Mouse (Mus musculus) kidney, postnatal 4 days (tissue): Measurements from ENCODE around the gene Naaa.
A peak's percentile ranks its signal among the peaks of the same experiment; 100 is the strongest.

Experiments used
- DNase-seq, 2 experiments: peaks; one replicate each; pipeline ENCODE4 v3.0.0; 2021; ENCODE audit warnings: mixed read lengths in 2 of 2

The Naaa gene

DNA sequence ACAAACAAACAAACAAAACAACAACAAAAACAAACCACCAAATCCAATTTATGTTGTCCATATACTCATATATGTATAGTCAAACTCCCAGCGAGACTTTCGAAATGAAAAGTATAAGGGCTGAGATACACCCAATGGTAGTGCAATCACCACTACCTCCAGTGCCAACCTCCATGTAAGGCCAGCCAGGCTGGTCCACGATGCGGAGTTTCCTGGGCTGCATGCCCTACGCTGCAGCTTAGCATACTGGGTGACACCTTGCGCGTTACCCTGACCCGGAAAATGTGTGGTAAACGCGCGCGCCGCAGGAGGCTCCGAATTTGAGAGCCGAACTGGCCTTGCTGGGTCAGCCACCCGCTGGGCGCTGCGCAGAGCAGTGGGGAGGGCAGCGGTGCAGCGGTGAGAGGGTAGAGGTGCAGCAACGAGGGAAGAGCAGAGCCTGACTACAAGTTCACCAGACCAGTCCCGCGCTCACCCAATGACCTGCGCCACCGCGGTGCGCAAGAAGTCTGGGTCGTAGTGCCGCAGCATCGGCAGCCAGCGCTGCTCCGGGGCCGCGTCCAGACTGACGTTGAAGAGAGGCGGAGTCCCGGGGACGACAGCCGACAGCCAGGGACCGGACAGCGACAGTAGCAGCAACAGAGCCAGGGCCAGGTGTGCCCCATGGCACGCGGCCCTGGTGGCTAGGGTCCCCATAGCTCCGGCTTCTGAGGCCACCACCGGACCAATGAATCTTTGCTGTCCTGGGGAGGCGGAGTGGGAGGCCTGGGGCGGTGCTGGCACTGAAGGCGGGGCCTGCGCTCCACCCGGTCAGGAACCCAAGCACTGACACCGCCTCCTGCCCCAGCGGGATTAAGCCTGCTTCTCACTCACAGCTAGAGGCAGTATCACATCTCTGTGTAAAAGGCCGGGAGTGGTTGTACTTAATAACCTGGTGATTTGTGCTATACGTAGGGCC lies at the start of gene Naaa:
TSS of gene Naaa (minus strand) at position 734 of the 958 bp plus-strand sequence.
- peak; percentile 86 to 91 for DNase-seq

DNA sequence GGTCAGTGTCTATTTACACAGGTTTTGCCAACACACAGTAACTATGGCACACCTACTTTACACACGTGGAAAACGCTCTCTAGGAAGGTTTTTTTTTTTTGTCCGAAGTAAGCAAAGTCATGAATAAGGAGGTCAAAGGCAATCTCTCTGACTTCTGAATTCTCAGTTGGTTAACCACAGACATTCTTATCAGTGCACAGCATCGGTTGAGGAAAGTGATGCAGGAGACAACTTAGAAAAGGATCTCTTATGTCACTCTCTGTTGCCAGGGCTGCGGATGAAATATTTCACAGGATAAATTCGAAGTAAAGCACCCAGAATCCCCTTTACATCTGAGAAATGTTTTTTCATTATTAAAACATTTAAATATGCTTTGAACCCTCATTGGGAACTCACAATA lies 49.4 kb upstream of the Naaa start:
- no peak for DNase-seq

DNA sequence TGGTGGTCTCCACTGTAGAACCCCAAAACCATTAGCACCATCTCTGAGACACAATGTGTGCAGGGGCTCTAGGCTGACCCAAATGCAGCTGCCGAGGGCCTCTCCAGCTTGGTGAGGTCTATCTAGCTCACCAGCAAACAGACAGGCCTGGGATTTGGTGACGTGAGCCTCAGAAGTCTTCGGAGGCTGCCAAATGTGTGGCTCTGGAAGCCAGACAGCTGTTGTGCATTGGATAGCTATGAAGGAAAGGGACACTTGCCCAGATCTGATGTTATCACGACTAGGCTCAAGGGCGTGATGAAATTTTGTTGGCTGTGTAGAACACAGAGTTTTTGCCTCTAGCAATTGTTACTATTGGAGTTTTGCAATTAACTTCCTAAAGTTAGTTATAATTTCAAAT lies 45.3 kb upstream of the Naaa start:
- DNase-seq: peak; percentile 63 to 71

- DNase-seq: no peak
These were observed 44.6 kb upstream of the Naaa start for GRCm38 (mm10) chr5:92322612-92323011.

DNA sequence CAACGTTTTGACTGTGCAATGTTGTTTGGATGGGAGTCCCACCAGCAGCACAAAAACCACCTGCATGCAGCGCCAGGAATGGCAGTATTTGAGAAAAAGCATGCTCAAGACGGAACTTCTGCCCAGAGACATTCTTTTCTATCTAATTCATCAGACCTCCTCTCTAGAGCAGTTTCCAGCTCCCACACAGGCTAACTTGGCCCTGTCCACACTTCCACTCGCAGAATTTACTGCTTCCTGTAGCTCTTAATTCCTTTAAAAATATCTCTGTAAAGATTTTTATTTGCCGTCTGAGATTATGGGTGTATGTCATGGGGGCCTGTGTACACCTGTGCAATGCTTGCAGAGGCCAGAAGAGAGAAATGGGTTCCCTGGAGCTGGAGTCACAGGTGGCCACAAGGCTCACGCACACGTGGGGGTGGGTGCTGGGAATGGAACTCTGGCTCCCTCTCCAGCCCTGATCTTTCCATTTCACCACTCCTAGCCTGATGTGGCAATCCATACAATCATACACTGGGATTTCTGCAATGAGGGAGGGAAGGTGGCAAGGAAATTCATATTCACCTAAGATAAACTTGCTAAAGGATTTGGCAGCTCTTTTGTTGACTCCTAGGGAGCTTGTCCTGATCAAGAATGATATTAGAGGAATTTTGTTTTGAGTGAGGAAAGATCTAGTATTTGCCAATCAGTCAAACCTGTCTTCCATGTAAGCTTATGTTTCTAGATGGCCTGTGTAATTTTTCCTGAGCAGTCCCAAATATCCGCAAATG lies 43.8 kb upstream of the Naaa start:
- peak; percentile 42 to 54 for DNase-seq

- peak in 1 of 2 experiments; percentile 16 for DNase-seq
These were observed 40.6 kb upstream of the Naaa start for GRCm38 (mm10) chr5:92318596-92318995.

DNA sequence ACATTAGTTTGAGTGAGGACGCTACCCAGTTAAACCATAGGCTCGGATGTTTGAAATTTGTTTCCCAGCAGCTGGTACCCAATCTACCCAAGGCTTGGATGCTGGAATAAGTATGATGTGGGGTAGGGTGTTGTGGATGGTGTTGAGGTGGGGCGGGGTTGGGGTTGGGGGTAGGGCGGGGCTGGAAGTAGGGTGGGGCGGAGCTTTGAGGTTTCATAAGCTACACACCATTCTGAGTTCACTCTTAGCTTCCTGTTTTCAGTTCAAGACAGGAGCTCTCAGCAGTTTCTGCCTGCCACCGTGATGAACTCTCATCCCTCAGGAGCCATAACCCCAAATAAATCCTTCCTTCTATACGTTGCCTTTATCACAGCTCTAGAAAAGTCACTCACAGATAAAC lies 40.1 kb upstream of the Naaa start:
- DNase-seq: no peak

DNA sequence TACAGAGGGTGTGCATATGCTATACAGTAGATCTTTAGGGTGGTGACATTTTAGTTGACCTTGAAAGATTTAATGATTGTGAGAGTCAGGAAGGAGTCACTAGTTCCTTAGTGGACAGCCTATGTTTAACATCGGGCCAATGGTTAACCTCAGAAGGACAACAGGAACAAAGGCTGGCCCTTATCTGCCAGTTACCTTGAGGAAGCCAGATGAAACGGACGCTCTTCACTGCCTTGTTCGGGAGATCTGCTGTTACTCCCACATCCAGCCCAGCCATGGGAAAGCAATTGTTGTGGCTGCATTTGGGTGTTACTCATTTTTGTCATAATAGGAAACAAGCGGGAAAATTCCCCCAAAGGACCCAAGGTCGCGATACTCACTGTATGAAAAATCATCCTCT lies 35.8 kb upstream of the Naaa start:
- no peak for DNase-seq

- peak; percentile 94 to 95 for DNase-seq
These were observed 34.2 kb upstream of the Naaa start for GRCm38 (mm10) chr5:92312046-92312715.

DNA sequence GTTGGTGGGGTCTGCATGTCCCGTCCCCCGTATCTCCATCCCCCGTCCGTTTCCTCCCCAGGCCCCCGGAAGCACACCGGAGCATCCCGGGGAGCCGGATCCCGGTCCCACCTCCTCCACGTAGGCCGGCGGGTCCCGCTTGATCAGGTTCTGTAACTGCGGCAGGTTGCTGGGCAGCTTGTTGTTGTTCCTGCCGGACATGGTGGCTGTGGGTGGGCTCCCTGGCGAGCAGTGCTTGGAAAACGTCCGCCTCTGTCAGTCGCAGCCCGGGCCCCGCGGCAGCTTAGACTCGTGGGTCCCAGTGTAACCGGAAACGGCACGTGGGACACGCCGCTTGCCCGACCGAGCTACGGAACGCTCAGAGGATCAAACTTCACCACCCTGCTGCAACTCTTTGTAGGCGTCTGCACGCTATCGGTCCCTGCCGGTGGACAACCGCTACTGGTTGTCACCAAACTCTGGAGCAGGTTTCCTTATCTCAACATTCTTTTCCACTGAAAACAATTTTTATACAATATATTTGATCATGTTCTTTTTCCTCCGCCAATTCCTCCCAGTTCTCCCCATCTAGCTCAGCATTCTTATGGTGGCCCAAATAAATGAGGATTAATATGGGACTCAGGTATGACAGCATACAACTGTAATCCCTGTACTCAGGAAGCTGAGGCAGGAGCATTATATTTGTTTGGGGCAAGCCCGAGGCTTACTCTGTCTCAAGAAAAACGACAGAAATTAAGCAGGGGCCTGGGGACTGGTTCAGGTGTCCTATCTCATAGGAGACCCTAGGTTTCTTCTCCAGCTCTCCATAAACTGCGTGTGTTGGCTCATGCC lies 31.9 kb upstream of the Naaa start, which contains the start of gene Sdad1:
TSS of gene Sdad1 (minus strand) at position 799 of the 831 bp plus-strand sequence.
- peak; percentile 93 to 97 for DNase-seq

GRCm38 (mm10) chr5:92304291-92304690 lies 26.3 kb upstream of the Naaa start:
- no peak for DNase-seq

GRCm38 (mm10) chr5:92302149-92302840 lies 24.3 kb upstream of the Naaa start:
- no peak for DNase-seq

DNA sequence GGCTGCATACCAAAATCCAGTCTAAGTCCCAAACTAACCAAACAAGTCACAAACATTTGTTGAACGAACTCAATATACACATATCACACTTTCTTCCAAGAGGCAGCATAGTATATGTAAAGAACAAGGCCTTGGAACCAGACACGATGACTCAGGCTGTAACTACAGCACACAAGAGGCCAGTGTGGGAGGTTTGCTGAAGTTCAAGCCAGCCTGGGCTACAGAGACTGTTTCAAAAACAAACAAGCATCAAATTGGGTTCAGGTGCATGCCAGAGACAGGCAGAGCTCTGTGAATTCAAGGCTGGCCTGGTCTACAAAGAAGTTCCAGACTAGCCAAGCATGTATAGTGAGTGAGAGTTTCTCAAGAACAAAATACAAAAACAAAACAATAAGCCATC lies 16.6 kb upstream of the Naaa start:
- no peak for DNase-seq

GRCm38 (mm10) chr5:92291652-92292414 lies 13.9 kb upstream of the Naaa start:
- no peak for DNase-seq

DNA sequence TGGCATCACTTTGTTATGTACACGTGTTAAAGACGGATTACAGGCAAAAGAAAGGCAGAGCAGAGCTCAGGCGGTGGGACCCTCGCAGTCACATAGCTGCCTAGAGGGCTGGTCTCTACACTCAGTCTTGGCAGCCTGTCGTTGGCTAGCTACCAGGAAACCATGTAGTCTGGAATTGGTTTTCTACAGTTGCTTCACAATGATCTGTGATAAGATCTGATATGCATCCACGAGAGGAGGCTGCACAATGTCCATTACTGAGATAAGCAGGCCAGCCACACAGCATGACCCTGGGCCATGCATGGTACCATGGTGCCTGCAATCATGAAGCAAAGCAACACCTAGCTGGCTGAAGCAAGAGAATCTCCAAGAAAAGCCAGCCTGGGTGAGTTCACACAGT lies 9.9 kb upstream of the Naaa start:
- no peak for DNase-seq

DNA sequence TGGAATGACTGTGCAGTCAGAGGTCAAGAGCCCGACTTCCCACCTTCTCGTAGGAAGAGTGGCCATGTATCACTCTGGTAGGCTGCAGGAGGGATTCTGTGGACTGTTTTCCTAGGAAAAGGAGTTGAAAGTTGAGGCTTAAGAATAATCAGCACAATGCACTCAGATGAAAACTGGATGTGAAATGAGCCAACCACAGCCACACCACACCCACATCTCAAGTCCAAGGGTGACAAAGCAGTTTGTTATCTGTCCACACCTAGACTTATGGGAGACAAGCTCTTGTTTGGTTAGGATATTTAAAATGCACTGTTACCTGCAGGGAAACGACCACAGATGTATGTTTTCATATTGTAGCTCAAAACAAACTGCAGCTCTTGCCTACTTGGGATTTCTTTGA lies 5.1 kb upstream of the Naaa start:
- DNase-seq: no peak

DNA sequence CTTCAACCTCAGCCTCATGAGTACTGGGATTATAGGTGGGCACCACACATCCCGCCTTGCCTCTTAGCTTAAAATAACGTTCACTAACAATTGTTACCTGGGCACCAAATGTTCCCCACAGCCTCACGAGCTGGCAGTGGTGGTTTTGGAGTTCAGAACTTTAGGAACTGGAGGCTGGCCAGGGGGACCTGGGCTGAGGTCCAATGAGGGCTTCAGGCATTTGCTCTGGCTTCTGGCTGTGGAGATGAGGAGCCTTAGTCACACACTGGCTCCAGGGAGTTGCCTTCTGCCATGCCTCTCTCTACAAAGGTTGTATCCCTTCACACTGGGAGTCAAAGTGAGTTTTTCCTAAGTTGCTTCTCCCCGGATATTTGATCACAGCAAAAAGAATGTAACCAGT lies 4.6 kb upstream of the Naaa start:
- DNase-seq: no peak

DNA sequence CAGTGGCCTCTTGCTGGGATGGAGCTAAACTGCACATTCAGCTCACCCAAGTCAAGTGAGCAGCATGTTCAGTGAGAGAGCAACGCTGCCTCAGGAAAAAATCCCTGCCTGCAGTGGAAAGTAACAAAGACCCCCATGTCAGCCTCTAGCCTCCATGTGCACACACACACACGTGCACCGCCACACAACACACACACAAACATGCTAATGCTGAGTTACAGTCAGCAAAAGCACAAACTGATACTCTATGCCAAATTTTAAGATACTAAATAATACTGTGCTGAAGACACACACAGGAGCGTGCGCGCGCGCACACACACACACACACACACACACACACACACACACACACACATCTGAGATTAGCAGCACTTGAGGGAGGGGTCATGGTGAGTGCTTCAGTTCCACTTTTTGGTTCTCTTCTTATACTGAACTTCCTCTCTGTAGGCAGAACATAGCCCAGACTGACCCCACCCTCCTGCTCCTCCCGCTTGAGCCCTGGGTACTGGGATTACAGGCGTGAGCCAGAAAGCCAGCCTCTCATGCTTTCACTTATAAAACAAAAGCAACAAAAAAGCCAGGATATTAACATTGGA lies 1.1 kb upstream of the Naaa start:
- no peak for DNase-seq

- no peak for DNase-seq
These were observed 7.5 kb downstream of the Naaa start for GRCm38 (mm10) chr5:92270496-92270895.

DNA sequence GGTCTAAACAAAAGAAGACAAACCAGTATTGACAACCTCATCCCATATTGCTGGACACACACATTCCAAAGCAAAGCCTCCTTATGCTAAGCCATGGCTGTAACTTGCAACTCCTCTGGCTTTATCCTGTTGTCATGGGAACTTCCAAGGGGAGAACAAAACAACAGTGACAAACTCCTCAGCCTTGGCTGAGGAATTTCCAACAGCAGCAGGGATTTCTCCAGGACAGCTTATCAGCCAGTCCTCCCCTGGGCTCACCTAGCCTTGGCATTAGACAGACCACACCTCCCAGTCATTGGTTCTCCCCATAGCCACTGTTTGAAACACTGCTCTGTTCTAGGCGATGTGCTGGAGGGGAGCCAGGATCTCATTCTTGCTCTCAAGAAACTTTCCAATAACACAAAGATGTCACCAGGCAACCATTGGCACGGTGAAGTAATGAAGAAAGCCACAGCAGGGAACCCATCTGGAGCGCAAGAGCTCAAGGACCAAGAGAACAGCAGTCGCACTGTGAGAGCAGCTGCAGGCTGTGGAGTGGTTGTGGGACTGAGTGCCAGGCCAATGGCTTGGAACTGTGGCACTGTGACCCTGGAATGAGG lies 14.1 kb downstream of the Naaa start:
- peak in 1 of 2 experiments; percentile 54 for DNase-seq
